Mouse (Mus musculus) layer of hippocampus, adult 9-11 months (tissue): ENCODE data around the gene Cd209b.

Experiments
- DNase-seq: peaks from one replicate; pipeline ENCODE4 v3.0.0; 2022

The Cd209b gene

GRCm38 (mm10) chr8:3926744-3927143 is at the start of gene Cd209b:
Cd209b (minus strand) TSS chr8:3926844.
- DNase-seq: no peak

DNA sequence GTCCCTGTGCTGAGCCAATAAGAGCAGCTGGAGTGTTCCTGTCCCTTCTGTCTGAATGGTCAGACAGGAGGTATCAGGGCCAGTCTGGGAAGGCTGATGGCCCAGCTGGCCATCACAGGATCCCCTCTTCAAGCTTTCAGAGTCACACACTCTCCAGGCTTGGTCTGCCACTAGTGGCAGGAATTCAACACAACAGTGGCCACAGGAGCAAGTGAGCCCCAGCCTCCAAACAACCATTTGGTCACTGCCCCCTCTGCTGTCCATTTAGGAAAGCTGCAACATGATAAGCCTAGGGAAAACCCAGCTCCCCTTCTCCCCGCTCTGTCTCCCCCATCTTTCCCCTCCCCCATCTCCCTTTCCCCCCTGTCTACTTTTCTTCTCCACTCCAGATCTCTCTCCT is 29.4 kb upstream of the Cd209b start:
- no peak for DNase-seq

- DNase-seq: no peak
These were observed 28.0 kb upstream of the Cd209b start, which contains the start of gene Cd209c for GRCm38 (mm10) chr8:3954646-3955045. Cd209c (minus strand) TSS chr8:3954746.

DNA sequence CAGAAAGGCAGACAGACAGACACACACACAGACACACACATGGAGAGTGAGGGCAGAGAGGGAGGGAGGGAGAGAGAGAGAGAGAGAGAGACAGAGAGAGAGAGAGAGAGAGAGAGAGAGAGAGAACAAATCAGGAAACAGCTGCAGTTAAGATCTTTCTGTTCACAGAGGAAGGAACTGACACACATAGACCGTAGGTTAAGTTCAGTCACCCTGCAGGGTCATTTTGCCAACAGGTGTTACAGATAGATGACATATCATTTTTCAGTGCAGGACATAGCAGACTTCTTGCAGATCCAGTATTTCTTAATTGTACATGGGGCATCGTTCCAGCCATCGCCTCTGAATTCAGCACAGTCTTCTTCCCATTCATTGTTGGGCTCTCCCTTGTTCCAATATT is 13.4 kb upstream of the Cd209b start:
- DNase-seq: no peak

DNA sequence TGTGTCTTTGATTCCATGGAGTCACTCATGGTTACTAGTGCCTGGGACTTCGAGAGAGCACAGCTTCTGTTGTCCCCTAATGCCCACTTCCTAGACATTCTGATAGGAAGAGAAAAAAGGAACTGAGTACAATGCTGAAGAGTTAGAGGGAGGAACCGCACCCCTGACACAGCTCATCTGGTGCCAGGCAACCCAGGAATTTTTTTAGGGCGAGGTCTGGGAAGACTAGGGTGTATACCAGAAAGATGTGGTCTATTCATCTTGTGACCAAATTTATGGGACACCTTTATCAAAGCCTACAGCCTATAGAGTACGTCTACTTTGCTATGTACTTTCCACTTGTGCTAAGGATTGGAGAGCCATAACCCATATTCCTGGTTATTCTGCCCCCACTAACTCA is 48.2 kb downstream of the Cd209b start, which contains the start of gene Cd209d:
Gene Cd209d (minus strand): TSS at position 101 of the 400 bp plus-strand sequence.
- DNase-seq: no peak

GRCm38 (mm10) chr8:3876121-3876520 is 50.5 kb downstream of the Cd209b start:
- no peak for DNase-seq
